Mouse (Mus musculus): ENCODE results near the gene Trim27. TPM values are rescaled to one million over a fixed set of nuclear protein-coding genes. Genes with fewer than 3 reads are reported as not detected.

Trim27 gene
- polyA plus RNA-seq, 1 experiment, result 8.7 TPM

DNA sequence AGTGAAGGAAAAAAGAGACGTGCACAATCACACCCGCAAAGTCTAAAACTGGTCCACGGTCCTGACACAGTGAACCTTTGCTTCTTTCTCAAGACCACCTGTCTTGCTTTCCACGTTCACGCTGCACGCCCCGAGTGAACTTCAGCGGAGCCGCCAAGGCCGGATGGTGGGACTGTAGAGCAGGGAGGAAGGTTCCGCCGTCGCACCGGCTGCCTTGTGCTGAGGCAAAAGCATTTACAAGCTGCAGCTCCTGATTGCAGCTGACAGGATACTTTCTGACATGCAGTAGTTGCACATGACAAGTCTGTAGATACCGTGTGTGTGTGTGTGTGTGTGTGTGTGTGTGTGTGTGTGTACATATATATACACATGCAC is 8.1 kb upstream of the Trim27 start:
- peaks cover 9% of the 10 kb centered on the region for H3K27me3 ChIP-seq (ENCODE audit: control insufficient read depth)
- TF ChIP-seq TAL1 (IDR thresholded peaks at IDR 0.05; ENCODE audit: low read length) (no peak), GATA1 (IDR thresholded peaks at IDR 0.05; ENCODE audit: low read length) (no peak)
- H3K36me3 ChIP-seq (ENCODE audit: control insufficient read depth), result no peaks in the 10 kb centered on the region
- peaks cover 62% of the 10 kb centered on the region for H3K4me1 ChIP-seq (ENCODE audit: control insufficient read depth)
- no peaks in the 10 kb centered on the region for H3K9me3 ChIP-seq (ENCODE audit: control insufficient read depth, low read length)
- peak overlapping the region; percentile 64 for H3K4me3 ChIP-seq (replicated peaks)

DNA sequence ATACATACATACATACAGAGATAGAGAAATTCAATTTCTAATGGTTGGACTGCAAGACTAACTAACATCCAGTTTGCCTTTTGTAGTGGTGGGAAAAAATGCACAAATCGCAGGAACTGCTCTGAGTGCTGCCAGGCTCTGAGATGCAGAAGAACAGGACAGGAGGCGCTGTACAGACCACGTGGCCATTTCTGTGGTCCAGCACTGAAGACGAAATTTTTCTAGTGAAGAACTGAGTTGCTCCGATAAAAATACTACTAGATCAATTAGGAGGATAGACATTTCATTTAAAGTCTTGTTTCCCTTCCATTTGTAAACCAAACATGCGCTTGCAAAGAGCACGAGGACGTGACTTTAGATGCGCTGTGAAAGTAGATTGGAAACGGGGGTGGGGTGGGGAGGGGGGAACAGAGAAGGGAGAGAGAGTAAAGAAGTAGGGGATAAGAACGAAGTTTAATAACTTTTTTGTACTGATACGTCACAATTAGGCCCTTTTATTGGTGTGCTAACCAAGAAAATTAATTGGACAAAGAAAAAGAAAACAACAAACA is 7.6 kb upstream of the Trim27 start:
- H3K4me3 ChIP-seq (replicated peaks), result peak overlapping the region; percentile 64
- H3K9me3 ChIP-seq (ENCODE audit: control insufficient read depth, low read length), result no peaks in the 10 kb centered on the region
- H3K36me3 ChIP-seq (ENCODE audit: control insufficient read depth), result no peaks in the 10 kb centered on the region
- H3K27me3 ChIP-seq (ENCODE audit: control insufficient read depth), result peaks cover 5% of the 10 kb centered on the region; the same call in 1 of the 2 replicates
- H3K4me1 ChIP-seq (ENCODE audit: control insufficient read depth), result peaks cover 61% of the 10 kb centered on the region
- TF ChIP-seq GATA1 (IDR thresholded peaks at IDR 0.05; ENCODE audit: low read length) (no peak), TAL1 (IDR thresholded peaks at IDR 0.05; ENCODE audit: low read length) (no peak)

DNA sequence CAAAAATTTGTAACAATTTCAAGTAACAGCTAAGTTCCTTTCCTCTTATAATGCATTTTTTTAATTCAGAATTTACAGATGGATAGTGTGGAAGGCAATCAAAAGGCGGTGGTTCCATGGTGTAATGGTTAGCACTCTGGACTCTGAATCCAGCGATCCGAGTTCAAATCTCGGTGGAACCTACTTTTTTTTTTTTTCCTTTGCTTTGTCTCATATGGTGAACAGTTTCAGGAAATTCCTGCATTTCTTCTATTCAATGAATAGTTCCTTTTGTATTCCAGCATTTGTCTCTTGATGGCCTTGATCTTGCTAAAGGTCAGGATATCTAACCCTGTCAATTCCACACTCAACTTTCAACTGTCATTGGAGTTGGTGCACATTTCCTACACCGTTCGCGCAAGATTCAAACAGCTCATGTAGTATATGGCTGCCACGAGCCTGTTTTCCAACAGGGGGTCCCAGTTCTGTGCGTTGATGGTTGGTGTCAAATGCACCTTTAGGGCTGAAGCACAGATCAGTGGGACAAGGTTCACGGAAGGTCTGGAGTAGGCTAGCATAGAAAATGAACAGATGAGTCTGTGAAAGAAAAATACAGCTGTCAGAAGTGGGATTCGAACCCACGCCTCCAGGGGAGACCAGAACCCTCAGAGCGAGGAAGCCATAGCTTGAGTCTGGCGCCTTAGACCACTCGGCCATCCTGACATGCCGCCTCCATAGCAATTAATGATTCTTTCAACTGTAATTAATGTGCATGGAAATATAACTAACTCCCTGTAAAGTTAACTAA is 6.8 kb upstream of the Trim27 start:
- Histone ChIP-seq H3K27me3 (ENCODE audit: control insufficient read depth) (peaks cover 2% of the 10 kb centered on the region; the same call in 1 of the 2 replicates), H3K4me1 (ENCODE audit: control insufficient read depth) (peaks cover 53% of the 10 kb centered on the region), H3K4me3 (replicated peaks) (peak overlapping the region; percentile 64), H3K9me3 (ENCODE audit: control insufficient read depth, low read length) (no peaks in the 10 kb centered on the region), H3K36me3 (ENCODE audit: control insufficient read depth) (no peaks in the 10 kb centered on the region)
- no peak for TF ChIP-seq GATA1 (IDR thresholded peaks at IDR 0.05; ENCODE audit: low read length)
- TF ChIP-seq TAL1 (IDR thresholded peaks at IDR 0.05; ENCODE audit: low read length), result no peak

DNA sequence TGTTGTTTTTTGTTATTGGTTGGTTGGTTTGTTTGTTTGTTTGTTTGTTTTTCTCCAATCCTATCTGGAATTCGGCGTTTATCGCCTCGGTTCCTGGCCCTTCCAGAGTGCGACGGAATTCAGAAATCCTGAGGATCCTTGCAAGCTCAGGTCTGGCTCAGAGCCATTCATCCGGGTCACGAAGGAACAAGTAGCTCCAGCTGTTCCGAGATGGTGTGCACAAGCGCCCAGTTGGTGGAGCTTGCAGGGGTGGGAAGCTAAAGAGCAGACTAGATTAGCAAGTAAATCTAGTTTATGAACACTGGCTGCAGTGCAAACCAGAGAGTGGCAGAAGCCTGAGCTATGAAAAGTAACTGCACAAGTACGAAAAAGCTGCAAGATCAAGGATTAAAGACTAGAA is 6.2 kb upstream of the Trim27 start:
- Histone ChIP-seq H3K4me1 (ENCODE audit: control insufficient read depth) (peaks cover 52% of the 10 kb centered on the region), H3K36me3 (ENCODE audit: control insufficient read depth) (no peaks in the 10 kb centered on the region), H3K4me3 (replicated peaks) (peak overlapping the region; percentile 64), H3K9me3 (ENCODE audit: control insufficient read depth, low read length) (no peaks in the 10 kb centered on the region), H3K27me3 (ENCODE audit: control insufficient read depth) (peaks cover 2% of the 10 kb centered on the region; the same call in 1 of the 2 replicates)
- TF ChIP-seq GATA1 (IDR thresholded peaks at IDR 0.05; ENCODE audit: low read length) (no peak), TAL1 (IDR thresholded peaks at IDR 0.05; ENCODE audit: low read length) (no peak)

DNA sequence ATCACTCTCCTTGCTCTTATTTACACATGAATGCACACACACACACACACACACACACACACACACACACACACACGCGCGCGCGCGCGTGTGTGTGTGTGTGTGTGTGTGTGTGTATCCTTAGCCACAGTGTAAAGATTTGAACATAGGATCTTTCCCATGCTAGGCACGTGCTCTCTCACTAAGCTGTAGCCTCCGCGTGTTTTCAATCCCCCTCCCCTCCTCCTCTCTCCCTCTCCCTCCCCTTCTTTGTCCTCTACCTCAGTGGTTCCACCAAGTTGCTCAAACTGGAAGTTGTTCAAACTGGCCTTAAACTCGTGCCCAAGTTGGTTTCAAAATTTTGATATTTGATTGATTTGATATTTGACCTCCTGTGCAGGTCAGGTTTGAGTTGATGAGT is 2.5 kb upstream of the Trim27 start:
- peaks cover 2% of the 10 kb centered on the region; the same call in 1 of the 2 replicates for H3K27me3 ChIP-seq (ENCODE audit: control insufficient read depth)
- H3K36me3 ChIP-seq (ENCODE audit: control insufficient read depth), result peaks cover 5% of the 10 kb centered on the region
- no peak overlapping the region for H3K4me3 ChIP-seq (replicated peaks)
- TF ChIP-seq GATA1 (IDR thresholded peaks at IDR 0.05; ENCODE audit: low read length) (no peak), TAL1 (IDR thresholded peaks at IDR 0.05; ENCODE audit: low read length) (no peak)
- H3K4me1 ChIP-seq (ENCODE audit: control insufficient read depth), result peaks cover 52% of the 10 kb centered on the region
- H3K9me3 ChIP-seq (ENCODE audit: control insufficient read depth, low read length), result no peaks in the 10 kb centered on the region

DNA sequence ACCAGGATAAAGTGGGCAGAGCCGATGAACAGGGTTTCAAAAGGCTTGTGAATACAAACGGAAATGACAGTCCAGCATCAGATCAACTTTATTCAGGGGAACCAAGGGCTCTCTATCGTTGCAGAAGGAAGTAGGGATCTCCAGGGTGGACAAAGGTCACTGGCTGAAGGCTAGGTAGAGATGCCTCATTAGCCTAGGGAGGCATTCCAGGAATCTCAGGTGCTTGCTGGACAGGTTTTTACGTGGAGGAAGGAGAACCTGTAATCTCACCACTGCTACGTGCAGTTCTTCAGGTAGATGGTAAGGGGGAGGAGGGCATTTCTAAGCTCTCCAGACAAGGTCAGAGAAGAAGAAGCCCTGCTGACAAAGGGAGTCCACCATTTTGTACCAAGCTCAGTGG is 1.6 kb upstream of the Trim27 start:
- TF ChIP-seq GATA1 (IDR thresholded peaks at IDR 0.05; ENCODE audit: low read length) (no peak), TAL1 (IDR thresholded peaks at IDR 0.05; ENCODE audit: low read length) (no peak)
- peaks cover 2% of the 10 kb centered on the region; the same call in 1 of the 2 replicates for H3K27me3 ChIP-seq (ENCODE audit: control insufficient read depth)
- H3K4me1 ChIP-seq (ENCODE audit: control insufficient read depth), result peaks cover 53% of the 10 kb centered on the region
- H3K4me3 ChIP-seq (replicated peaks), result no peak overlapping the region
- no peaks in the 10 kb centered on the region for H3K9me3 ChIP-seq (ENCODE audit: control insufficient read depth, low read length)
- peaks cover 14% of the 10 kb centered on the region for H3K36me3 ChIP-seq (ENCODE audit: control insufficient read depth)

DNA sequence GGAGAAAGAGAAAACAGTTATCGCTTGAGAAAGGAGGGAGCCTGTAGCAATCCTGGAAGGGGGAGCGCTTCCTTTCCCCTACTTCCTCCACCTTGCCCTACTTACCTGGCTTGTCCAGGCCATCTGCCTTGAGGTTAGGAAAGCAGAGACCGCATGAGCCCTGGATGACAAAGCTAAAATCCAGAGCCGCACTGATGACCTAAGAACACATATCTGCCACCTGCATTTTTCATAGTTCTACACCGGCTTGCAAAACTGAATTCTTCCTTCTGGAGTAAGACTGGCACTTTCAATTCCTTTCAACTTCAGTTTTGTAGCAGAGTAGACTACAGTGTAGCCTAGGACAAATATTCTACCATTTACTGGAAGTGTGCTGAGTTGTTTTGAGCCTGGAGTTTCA is 881 bp upstream of the Trim27 start:
- peaks cover 52% of the 10 kb centered on the region for H3K4me1 ChIP-seq (ENCODE audit: control insufficient read depth)

DNA sequence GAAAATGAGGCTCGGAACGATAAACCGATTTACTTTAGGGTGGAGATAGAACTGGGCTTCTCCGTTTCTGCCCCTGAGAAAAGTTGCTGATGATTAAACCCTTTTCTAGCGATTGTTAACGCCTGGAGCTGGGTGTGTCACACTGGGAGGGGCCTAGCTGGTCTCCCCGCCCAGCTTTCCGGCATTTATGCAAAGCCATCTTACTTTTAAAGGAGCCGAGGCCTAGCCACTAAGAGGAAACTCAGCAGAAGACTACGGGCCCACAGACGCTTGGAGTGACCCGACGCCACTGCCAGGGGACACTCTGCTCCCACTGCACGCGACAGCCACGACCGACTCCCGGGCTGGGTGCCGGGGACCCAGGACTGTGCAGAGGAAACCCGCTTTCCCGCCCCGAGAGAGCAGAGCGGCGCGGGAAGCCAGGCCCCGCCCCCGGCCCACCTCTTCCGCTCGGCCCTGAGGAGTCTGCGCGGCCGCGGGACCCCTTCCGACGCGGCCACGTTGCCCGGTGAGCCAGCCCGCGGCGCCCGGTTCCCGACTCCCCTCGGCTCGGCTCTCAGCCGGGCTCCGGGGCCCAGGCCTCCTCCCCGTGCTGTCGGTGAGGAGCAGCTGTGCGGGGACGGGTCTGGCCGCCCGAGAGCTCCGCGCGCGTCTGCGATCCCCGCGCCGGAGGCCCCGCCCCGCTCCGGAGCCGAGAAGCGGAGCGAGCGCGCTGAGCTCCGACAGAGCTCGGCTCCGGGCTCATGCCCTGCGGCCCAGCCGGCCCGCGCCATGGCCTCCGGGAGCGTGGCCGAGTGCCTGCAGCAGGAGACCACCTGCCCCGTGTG is 692 bp downstream of the Trim27 start:
- peaks cover 56% of the 10 kb centered on the region for H3K4me1 ChIP-seq (ENCODE audit: control insufficient read depth)
- H3K27me3 ChIP-seq (ENCODE audit: control insufficient read depth), result no peaks in the 10 kb centered on the region
- H3K9me3 ChIP-seq (ENCODE audit: control insufficient read depth, low read length), result no peaks in the 10 kb centered on the region
- H3K4me3 ChIP-seq (replicated peaks), result peak overlapping the region; percentile 68
- TF ChIP-seq GATA1 (IDR thresholded peaks at IDR 0.05; ENCODE audit: low read length) (no peak), TAL1 (IDR thresholded peaks at IDR 0.05; ENCODE audit: low read length) (no peak)
- H3K36me3 ChIP-seq (ENCODE audit: control insufficient read depth), result peaks cover 37% of the 10 kb centered on the region

More for the DNA sequence above, 881 bp upstream of the Trim27 start:
- no peak for TF ChIP-seq GATA1 (IDR thresholded peaks at IDR 0.05; ENCODE audit: low read length)
- Histone ChIP-seq H3K4me3 (replicated peaks) (no peak overlapping the region), H3K27me3 (ENCODE audit: control insufficient read depth) (peaks cover 2% of the 10 kb centered on the region; the same call in 1 of the 2 replicates), H3K9me3 (ENCODE audit: control insufficient read depth, low read length) (no peaks in the 10 kb centered on the region), H3K36me3 (ENCODE audit: control insufficient read depth) (peaks cover 22% of the 10 kb centered on the region)

Data from erythroblast, embryonic 14.5 days (primary cell).